Mouse (Mus musculus) cerebellum, adult 2 months (tissue): ENCODE data around the gene Tmem259.

Experiments used
- CTCF ChIP-seq: fragments of 200-500 bp; IDR thresholded peaks from 2 replicates; pipeline ENCODE4 v1.5.1; 2011; ENCODE audit warnings: low read depth, mild to moderate bottlenecking, control low read depth, low read length, moderate library complexity, borderline replicate concordance; ENCODE audit not compliant: insufficient read depth
- POLR2A ChIP-seq: fragments of 200-500 bp; IDR thresholded peaks from 2 replicates; pipeline ENCODE4 v1.6.1; 2011; ENCODE audit warnings: low read length, control low read depth, borderline replicate concordance; ENCODE audit not compliant: insufficient read depth

GRCm38 (mm10) chr10:79974087-79974486 is 10.0 kb downstream of the Tmem259 start:
- TF ChIP-seq CTCF (no peak), POLR2A (no peak)
